Mouse (Mus musculus) frontal cortex, adult 2 months (tissue): Measurements from ENCODE around the gene Klrk1. TPM values are rescaled to one million over a fixed set of nuclear protein-coding genes. Genes with fewer than 3 reads are reported as not detected.
"Not testable (repeated sequence)": the region's sequence is repeated elsewhere in the genome, so short reads cannot be mapped to it uniquely, and the experiment has no call there.

ENCODE experiments used
- DNase-seq, 2 experiments: peaks; one replicate each; pipeline ENCODE4 v3.0.0; 2022; ENCODE audit warnings: low spot score in 1 of 2; ENCODE audit errors: extremely low spot score in 1 of 2
- polyA plus RNA-seq: library from polyadenylated mRNA; depleted of rRNA; stranded (reverse); fragments of >200 nt; gene quantifications from 2 replicates; pipeline ENCODE4 v1.2.3, GENCODE M21; 2012; rRNA removed

Gene Klrk1
- 0.04 TPM in 1 of 2 replicates, not detected in the other for polyA plus RNA-seq

DNA sequence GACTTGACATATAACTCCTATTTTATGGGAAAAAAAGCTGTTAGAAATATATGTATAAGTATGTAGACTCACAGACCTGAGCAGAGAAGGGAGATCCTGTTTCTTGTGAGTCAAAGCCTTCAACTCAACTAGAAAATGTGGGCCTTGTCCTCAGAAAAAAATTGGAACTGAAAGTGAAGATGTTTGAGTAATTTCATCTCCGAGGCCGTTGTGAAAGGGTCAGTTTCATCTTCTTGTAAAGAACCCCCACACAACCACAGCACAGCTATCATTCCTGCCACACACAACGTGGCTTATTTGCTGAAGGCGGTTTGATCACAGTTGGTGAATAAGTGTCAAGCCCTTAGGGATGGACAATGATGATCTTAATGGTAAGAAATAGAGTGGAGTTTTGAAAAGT, at the start of gene Klrk1:
TSS of gene Klrk1 (minus strand) at position 130 of the 400 bp plus-strand sequence.
- DNase-seq = no peak

DNA sequence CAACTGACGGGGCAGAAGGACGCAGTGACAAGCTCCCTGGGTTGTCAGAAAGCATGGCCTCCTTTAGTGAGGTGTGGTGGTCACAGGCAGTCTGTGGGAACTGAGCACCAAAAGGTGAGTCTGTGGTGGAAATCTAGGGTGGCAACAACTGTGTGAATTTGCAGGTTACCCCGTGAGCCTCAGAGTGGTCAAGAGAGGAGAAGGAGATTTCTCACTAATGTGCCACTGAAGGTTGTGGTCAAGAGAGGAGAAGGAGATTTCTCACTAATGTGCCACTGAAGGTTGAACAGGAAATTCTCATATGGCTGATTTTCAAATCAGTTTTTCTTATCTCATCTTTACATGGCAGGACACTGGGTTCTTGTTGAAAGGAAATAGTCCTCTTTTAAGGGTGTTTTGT, 37.6 kb upstream of the Klrk1 start:
- DNase-seq = not testable (repeated sequence)

DNA sequence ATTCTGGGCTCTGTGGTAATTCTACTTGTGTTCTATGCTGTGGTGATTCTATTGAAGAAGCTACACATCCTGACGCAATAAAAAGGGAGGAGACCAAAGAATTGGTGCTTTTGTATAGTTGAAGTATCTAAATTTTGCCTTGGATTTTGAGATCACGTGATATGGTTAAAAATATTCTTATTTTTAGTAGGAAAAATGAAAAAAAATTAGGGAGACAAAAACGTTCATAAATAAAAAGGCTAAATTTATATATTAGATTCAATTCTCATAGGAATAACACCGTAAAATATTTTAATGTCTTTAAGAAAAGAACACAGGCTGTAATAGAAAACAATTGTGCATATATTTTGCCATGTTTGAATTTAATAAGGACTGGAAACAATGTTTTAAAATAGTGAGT, 36.9 kb upstream of the Klrk1 start, which contains the start of gene Klrc2:
TSS of gene Klrc2 (minus strand) at position 101 of the 400 bp plus-strand sequence.
- DNase-seq = not testable (repeated sequence)

DNA sequence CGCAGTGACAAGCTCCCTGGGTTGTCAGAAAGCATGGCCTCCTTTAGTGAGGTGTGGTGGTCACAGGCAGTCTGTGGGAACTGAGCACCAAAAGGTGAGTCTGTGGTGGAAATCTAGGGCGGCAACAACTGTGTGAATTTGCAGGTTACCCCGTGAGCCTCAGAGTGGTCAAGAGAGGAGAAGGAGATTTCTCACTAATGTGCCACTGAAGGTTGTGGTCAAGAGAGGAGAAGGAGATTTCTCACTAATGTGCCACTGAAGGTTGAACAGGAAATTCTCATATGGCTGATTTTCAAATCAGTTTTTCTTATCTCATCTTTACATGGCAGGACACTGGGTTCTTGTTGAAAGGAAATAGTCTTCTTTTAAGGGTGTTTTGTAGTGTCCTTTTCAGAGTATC, 20.4 kb upstream of the Klrk1 start:
- not testable (repeated sequence) for DNase-seq

DNA sequence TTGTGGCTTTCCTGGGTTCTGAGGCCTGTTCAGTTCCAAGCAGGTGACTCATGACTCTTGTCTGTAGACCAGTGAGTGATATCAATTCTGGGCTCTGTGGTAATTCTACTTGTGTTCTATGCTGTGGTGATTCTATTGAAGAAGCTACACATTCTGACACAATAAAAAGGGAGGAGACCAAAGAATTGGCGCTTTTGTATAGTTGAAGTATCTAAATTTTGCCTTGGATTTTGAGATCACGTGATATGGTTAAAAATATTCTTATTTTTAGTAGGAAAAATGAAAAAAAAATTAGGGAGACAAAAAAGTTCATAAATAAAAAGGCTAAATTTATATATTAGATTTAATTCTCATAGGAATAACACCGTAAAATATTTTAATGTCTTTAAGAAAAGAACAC, 19.6 kb upstream of the Klrk1 start, which contains the start of gene Klrc3:
TSS of gene Klrc3 (minus strand) at position 101 of the 400 bp plus-strand sequence.
- DNase-seq = not testable (repeated sequence)

DNA sequence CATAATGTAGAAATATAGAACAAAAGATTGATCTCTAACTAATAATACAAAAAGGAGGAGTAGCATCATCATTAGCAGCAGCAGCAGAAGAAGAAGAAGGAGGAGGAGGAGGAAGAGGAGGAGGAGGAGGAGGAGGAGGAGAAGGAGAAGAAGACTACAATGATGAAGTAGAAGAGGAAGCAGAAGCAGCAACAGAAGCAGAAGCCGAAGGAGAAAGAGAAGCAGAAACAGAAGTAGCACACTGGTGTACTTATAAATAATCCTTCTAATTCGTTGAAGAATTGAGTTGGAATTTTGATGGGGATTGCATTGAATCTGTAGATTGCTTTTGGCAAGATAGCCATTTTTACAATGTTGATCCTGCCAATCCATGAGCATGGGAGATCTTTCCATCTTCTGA, 7.4 kb upstream of the Klrk1 start:
- not testable (repeated sequence) for DNase-seq

DNA sequence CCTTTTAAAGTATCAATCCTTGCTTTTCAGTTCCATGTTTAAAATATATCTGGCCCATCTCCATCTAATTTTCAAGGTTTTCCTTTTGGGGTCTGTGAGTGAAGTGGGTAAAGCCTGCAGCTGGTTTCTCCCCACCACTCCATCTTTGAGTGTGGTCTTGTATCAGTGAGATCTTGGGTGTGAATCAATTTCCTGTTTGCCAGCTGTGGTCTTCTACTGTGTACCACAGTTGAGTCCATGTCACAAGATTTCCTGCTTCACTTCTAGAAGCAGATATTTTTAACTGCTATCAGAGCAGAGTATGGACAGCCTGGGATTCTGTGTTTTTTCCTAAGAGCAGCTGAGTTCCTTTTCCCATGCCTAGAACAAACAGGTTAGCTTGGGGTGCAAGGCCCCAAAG, 15.3 kb downstream of the Klrk1 start:
- DNase-seq = no peak

DNA sequence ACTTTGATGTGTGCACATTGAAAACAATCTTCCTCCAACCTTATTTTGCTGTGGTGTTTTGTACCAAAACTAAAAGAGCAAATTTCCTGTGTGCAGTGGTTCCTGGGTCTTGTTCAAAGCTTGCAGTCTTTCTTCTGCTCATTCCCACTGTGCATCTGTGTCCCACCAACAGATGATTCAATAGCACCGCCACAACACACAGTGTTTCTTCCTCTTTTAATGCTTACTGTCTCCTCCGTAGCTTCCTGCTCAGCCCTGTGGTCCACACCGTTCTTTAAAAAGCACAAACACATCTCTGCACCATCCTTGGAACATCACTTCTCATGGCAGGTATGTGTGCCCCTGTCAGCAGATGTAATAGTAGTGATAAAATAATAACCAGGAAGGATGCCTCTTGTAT, 32.2 kb downstream of the Klrk1 start, which contains the start of gene Klrd1:
TSS of gene Klrd1 (plus strand) at position 275 of the 400 bp plus-strand sequence.
- DNase-seq = no peak

DNA sequence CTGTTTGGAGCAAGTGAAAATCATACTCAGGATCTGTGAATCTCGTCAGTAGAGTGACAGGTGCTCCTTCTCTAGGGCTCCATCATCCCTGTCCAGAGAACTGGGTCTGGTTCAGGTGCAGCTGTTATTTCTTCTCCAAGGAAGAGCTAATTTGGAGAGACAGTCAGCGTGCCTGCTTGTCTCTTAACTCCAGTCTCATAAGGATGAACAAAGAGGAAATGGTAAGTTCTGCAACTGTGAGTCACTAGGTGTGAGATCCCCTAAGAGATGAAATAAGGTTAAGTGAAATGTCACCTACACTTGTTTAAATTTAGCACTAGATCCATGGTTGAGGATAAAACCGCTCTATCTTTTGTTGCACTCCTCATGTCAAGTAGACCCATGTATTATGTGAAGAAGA, 40.6 kb downstream of the Klrk1 start:
- no peak for DNase-seq

DNA sequence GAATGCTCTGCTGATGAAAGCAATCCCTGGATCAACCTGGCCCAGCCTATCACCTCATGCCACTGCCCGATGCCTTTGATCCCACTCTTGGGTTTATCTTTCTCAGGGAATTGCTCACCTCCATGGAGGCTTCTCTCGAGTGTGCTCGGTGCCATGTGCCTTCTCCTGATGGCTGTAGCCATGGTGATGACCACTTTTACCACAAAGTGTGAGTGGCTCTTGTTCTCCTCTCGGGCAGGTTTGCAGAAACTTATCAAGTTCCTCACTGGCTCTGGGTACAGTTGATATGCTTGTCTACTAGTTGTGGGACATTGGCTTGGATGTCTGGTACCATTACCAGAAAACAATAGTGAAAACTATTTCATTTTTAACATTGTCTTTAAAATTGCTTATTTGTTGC, 41.8 kb downstream of the Klrk1 start:
- DNase-seq = no peak

DNA sequence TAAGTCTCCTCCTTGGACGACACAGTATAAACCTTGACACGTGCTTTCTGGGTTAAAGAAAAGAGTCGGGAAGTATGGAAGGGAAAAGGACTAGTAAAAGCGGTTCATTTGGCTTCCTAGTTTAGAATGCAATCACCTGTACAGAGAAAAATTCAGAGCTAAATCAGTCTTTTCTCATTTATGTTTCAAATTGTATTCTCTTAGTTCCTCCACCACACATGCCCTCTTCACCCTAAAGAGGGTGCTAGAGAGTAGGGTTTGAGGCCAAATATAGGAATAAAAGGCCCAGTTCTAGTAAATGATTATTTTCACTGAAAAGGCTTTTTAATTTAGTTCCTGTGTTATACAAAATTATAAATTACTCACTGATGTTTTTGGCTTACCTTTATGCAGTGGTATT, 42.4 kb downstream of the Klrk1 start:
- DNase-seq = peak in 1 of 2 experiments; percentile 43

DNA sequence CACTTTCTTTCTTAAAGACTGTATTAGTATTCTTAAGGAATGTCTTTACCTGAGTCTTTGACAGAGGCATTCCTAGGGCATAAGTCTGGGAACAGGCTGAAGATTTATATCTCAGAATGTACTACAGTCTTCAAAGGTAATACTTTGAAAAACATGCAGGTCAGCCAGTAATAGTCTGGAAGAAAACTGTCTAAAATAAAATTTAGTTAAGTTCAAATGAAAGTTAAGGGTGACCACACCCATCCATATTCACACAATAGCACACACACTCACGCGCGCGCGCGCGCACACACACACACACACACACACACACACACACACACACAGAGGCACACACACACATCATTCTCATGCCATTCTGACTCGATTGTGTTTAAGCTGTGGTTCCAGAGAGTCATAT, 46.1 kb downstream of the Klrk1 start, which contains the start of gene Klre1:
TSS of gene Klre1 (plus strand) at position 301 of the 400 bp plus-strand sequence.
- DNase-seq = no peak

DNA sequence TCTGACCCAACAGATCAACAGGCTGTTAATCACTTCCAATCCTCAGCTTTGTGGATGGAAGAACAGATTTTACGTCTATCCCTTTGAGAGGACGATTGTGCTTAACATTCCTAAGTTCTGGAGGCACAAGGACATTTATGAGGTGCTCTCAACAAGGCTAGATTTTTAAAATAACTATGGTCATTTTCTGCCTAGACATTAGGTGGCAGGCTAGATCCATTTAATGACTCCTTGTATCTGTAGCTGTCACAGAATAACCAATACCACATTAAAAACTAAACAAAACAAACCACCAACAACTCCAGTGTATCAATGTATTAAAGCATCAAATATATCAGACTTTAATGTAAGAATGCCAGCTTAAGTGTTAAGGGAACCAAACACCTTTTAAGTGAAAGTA, 48.3 kb downstream of the Klrk1 start:
- DNase-seq = peak in 1 of 2 experiments; percentile 25

DNA sequence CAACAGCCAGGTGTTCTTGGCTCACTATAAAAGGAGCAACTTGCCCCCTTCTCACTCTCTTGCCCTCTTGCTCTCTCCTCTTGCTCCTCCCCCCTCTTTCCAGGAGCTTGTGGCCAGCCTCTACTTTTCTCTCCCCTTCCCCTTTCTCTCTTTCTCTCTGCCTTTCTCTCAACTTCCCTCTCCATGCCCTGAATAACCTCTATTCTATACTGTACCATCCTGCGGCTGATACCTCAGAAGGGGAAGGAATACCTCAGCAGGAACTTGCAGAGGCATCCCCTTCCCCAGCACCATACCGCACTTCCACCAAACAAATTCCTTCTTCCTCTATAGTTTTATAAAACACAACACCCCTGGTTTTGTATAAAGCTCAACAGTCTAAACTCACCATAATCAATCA, 58.4 kb downstream of the Klrk1 start:
- DNase-seq = no peak

Other genes starting within 250 kb of the Klrk1 start
- gene Clec12b, start 238.0 kb downstream of the Klrk1 start, polyA plus RNA-seq = 0.13 and 0.22 TPM in 2 replicates
- gene Clec1b, start 226.6 kb downstream of the Klrk1 start, polyA plus RNA-seq = 0.15 TPM in 1 of 2 replicates, not detected in the other
- 0.11 TPM in 1 of 2 replicates, not detected in the other for gene Clec9a, start 215.0 kb downstream of the Klrk1 start, polyA plus RNA-seq
- 1.4 and 1.9 TPM in 2 replicates for gene Clec1a, start 171.9 kb downstream of the Klrk1 start, polyA plus RNA-seq
- gene Olr1, start 116.7 kb downstream of the Klrk1 start, polyA plus RNA-seq = 0.20 and 0.63 TPM in 2 replicates
- gene Tmem52b, start 111.3 kb downstream of the Klrk1 start, polyA plus RNA-seq = not detected in 2 replicates
- 510 and 530 TPM in 2 replicates for gene Gabarapl1, start 90.7 kb downstream of the Klrk1 start, polyA plus RNA-seq
- 0.38 and 0.53 TPM in 2 replicates for gene Klre1, start 46.0 kb downstream of the Klrk1 start, polyA plus RNA-seq
- 0.21 and 0.22 TPM in 2 replicates for gene Klrd1, start 32.1 kb downstream of the Klrk1 start, polyA plus RNA-seq
- not detected in 2 replicates for gene Klrc3, start 19.5 kb upstream of the Klrk1 start, polyA plus RNA-seq
- not detected in 2 replicates for gene Klrc2, start 36.8 kb upstream of the Klrk1 start, polyA plus RNA-seq
- not detected in 2 replicates for gene Klrc1, start 55.1 kb upstream of the Klrk1 start, polyA plus RNA-seq
- not detected in 2 replicates for gene Klri1, start 93.3 kb upstream of the Klrk1 start, polyA plus RNA-seq
- 0.08 TPM in 1 of 2 replicates, not detected in the other for gene Klri2, start 116.6 kb upstream of the Klrk1 start, polyA plus RNA-seq
- not detected in 2 replicates for gene Gm156, start 160.4 kb upstream of the Klrk1 start, polyA plus RNA-seq
- not detected in 2 replicates for gene Gm17631, start 238.8 kb upstream of the Klrk1 start, polyA plus RNA-seq